Mouse (Mus musculus) ES-E14 (cell line): ENCODE data around the gene Tpk1. TPM values are rescaled to one million over a fixed set of nuclear protein-coding genes. Genes with fewer than 3 reads are reported as not detected.

ENCODE experiments used
- DNase-seq: peaks from one replicate; pipeline ENCODE4 v3.0.0-alpha.2; 2013; ENCODE audit warnings: low read depth, low spot score
- H3K27ac ChIP-seq: 2 replicates; pipeline ENCODE4 v1.5.1; 2012; ENCODE audit warnings: low read depth, mild to moderate bottlenecking, low read length, moderate library complexity, mixed read lengths; ENCODE audit not compliant: poor library complexity, insufficient read depth, severe bottlenecking
- H3K36me3 ChIP-seq: 2 replicates; pipeline ENCODE4 v1.6.1; 2012; ENCODE audit warnings: mild to moderate bottlenecking, low read length, moderate library complexity, mixed read lengths; ENCODE audit not compliant: control insufficient read depth, poor library complexity, insufficient read depth, severe bottlenecking
- H3K4me1 ChIP-seq, 2 experiments: fragments of 150-350 bp in 1 of 2; sonication (generic) in 1 of 2; 2 replicates each; pipeline ENCODE4 v1.6.1; 2012; ENCODE audit warnings: low read length in 2 of 2, mild to moderate bottlenecking in 1 of 2, mixed read lengths in 1 of 2; ENCODE audit not compliant: control insufficient read depth in 2 of 2, insufficient read depth in 2 of 2, poor library complexity in 1 of 2
- H3K4me3 ChIP-seq, 2 experiments: fragments of 150-350 bp in 1 of 2; sonication (generic) in 1 of 2; 2 replicates each; pipeline ENCODE4 v1.5.1; 2012; ENCODE audit warnings: low read length in 2 of 2, low read depth in 1 of 2, mild to moderate bottlenecking in 1 of 2, mixed read lengths in 1 of 2; ENCODE audit not compliant: insufficient read depth in 1 of 2, poor library complexity in 1 of 2, severe bottlenecking in 1 of 2
- H3K9ac ChIP-seq: 2 replicates; pipeline ENCODE4 v1.6.1; 2012; ENCODE audit warnings: low read depth, mild to moderate bottlenecking, low read length, mixed read lengths; ENCODE audit not compliant: poor library complexity, insufficient read depth, severe bottlenecking
- H3K9me3 ChIP-seq: fragments of 150-350 bp; sonication (generic); 2 replicates; pipeline ENCODE4 v1.6.1; 2012; ENCODE audit warnings: low read depth, mild to moderate bottlenecking, low read length; ENCODE audit not compliant: control insufficient read depth, insufficient read depth
- CHD2 ChIP-seq: IDR thresholded peaks from 2 replicates; pipeline ENCODE4 v1.6.1; 2014; ENCODE audit warnings: mild to moderate bottlenecking, low read depth, low read length, inconsistent platforms
- HCFC1 ChIP-seq: IDR thresholded peaks from 2 replicates; pipeline ENCODE4 v1.6.1; 2012; ENCODE audit warnings: low read length, inconsistent platforms, borderline replicate concordance; ENCODE audit not compliant: insufficient read depth
- MAFK ChIP-seq: IDR thresholded peaks from 2 replicates; pipeline ENCODE4 v1.6.1; 2014; ENCODE audit warnings: mild to moderate bottlenecking, low read depth, low read length, inconsistent platforms; ENCODE audit not compliant: insufficient read depth
- ZC3H11A ChIP-seq: IDR thresholded peaks from 2 replicates; pipeline ENCODE4 v1.6.1; 2012; ENCODE audit warnings: low read depth, mild to moderate bottlenecking, inconsistent platforms, low read length, borderline replicate concordance
- ZNF384 ChIP-seq: IDR thresholded peaks from 2 replicates; pipeline ENCODE4 v1.6.1; 2012; ENCODE audit warnings: low read depth, low read length, inconsistent platforms
- in situ Hi-C, 2 experiments: fragments of 600-800 bp; cut with MboI; formaldehyde crosslinking; loops; one replicate each; pipeline ENCODE4 v1.15.1; 2025; ENCODE audit warnings: low sequenced_read_pairs in 2 of 2, inconsistent platforms in 1 of 2; ENCODE audit not compliant: unreplicated experiment in 2 of 2
- total RNA-seq: library from RNA; depleted of rRNA; stranded (reverse); fragments of 300-350 nt; gene quantifications from 2 replicates; pipeline ENCODE4 v1.2.3, GENCODE M21; 2012

The Tpk1 gene
- total RNA-seq, 1 experiment, result 13.3 TPM

- no peak overlapping the region for H3K9ac ChIP-seq
- in situ Hi-C loops, result no loop called here
- H3K9me3 ChIP-seq, result no peaks in the 10 kb centered on the region
- no peak overlapping the region for H3K4me3 ChIP-seq
- no peaks in the 10 kb centered on the region for H3K36me3 ChIP-seq
- no peak overlapping the region for H3K27ac ChIP-seq
- no peak for TF ChIP-seq ZC3H11A
- no peak for TF ChIP-seq HCFC1
- TF ChIP-seq MAFK, result no peak
- no peak for TF ChIP-seq ZNF384
- no peak for TF ChIP-seq CHD2
- no peaks in the 10 kb centered on the region for H3K4me1 ChIP-seq
- no peak for DNase-seq
Observed at GRCm38 (mm10) chr6:43532822-43533221, 133.3 kb downstream of the Tpk1 start.

GRCm38 (mm10) chr6:43531996-43532395, 134.1 kb downstream of the Tpk1 start:
- no peak for TF ChIP-seq CHD2
- TF ChIP-seq HCFC1, result no peak
- TF ChIP-seq MAFK, result no peak
- TF ChIP-seq ZNF384, result no peak
- TF ChIP-seq ZC3H11A, result no peak
- in situ Hi-C loops, result no loop called here
- no peak for DNase-seq
- Histone ChIP-seq H3K4me3 (no peak overlapping the region), H3K4me1 (no peaks in the 10 kb centered on the region), H3K9ac (no peak overlapping the region), H3K9me3 (no peaks in the 10 kb centered on the region), H3K27ac (no peak overlapping the region), H3K36me3 (no peaks in the 10 kb centered on the region)

GRCm38 (mm10) chr6:43528996-43529395, 137.1 kb downstream of the Tpk1 start:
- in situ Hi-C loops, result no loop called here

GRCm38 (mm10) chr6:43525028-43525427, 141.1 kb downstream of the Tpk1 start:
- Histone ChIP-seq H3K27ac (no peak overlapping the region), H3K9me3 (no peaks in the 10 kb centered on the region), H3K9ac (no peak overlapping the region), H3K4me1 (no peaks in the 10 kb centered on the region), H3K4me3 (no peak overlapping the region), H3K36me3 (no peaks in the 10 kb centered on the region)
- TF ChIP-seq HCFC1, result no peak
- no peak for TF ChIP-seq ZNF384
- no peak for TF ChIP-seq CHD2
- TF ChIP-seq MAFK, result no peak
- TF ChIP-seq ZC3H11A, result no peak
- DNase-seq, result no peak
- in situ Hi-C loops, result no loop called here

More at GRCm38 (mm10) chr6:43528996-43529395, 137.1 kb downstream of the Tpk1 start:
- H3K4me1 ChIP-seq, result no peaks in the 10 kb centered on the region
- H3K9ac ChIP-seq, result no peak overlapping the region
- H3K4me3 ChIP-seq, result no peak overlapping the region
- TF ChIP-seq ZC3H11A (no peak), MAFK (no peak), CHD2 (no peak), HCFC1 (no peak), ZNF384 (no peak)
- DNase-seq, result no peak
- no peak overlapping the region for H3K27ac ChIP-seq
- no peaks in the 10 kb centered on the region for H3K9me3 ChIP-seq
- H3K36me3 ChIP-seq, result no peaks in the 10 kb centered on the region

- Histone ChIP-seq H3K36me3 (no peaks in the 10 kb centered on the region), H3K4me1 (no peaks in the 10 kb centered on the region), H3K27ac (no peak overlapping the region), H3K9me3 (no peaks in the 10 kb centered on the region), H3K9ac (no peak overlapping the region), H3K4me3 (no peak overlapping the region)
- DNase-seq, result no peak
- in situ Hi-C loops, result no loop called here
- TF ChIP-seq CHD2 (no peak), ZC3H11A (no peak)
Observed at GRCm38 (mm10) chr6:43522046-43522445, 144.0 kb downstream of the Tpk1 start.
